Mouse (Mus musculus) bone marrow macrophage, adult 2 months (primary cell): Measurements from ENCODE around the gene 6330409D20Rik.

Experiments used
- CTCF ChIP-seq: IDR thresholded peaks from 2 replicates; pipeline ENCODE4 v1.5.1; 2012; ENCODE audit warnings: low read depth, mild to moderate bottlenecking, low read length, moderate library complexity
- POLR2A ChIP-seq: IDR thresholded peaks from 2 replicates; pipeline ENCODE4 v1.6.1; 2012; ENCODE audit warnings: mild to moderate bottlenecking, low read depth, low read length, borderline replicate concordance

DNA sequence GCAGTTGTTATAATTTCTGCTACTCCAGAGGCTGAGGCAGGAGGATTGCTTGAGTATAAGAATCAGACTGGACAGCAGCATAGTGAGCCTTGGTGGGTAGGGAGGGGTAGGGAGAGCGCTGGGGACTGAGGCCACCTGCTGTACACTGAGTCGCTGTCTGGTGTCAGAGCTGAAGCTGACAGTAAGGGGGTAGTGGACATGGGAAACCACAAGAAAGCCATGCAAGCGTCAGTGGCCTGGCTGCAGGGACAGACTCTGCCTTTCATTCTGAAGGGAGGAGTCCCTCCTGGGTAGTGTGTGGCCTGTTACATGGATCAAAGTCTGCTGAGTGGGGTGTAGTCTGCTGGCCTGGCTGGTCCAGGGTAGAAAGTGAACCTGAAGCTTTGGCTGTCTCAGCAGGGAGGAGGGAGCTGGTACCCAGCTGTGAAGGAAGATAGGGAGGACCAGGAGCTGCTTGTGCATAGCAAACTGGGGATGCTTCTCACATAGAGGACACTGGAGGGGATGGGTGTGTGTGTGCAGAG, 4.4 kb downstream of the 6330409D20Rik start:
- TF ChIP-seq CTCF = no peak
- TF ChIP-seq POLR2A = no peak
